Mouse (Mus musculus): ENCODE results near the gene Mbnl2. TPM values are rescaled to one million over a fixed set of nuclear protein-coding genes. Genes with fewer than 3 reads are reported as not detected.
A peak's percentile ranks its signal among the peaks of the same experiment; 100 is the strongest.

Gene Mbnl2
- total RNA-seq, 2 experiments from 2014 or later: 223 to 270 TPM

GRCm38 (mm10) chr14:120370631-120371030, 95.2 kb downstream of the Mbnl2 start:
- intact Hi-C loops (cut with DNase I): no loop called here

GRCm38 (mm10) chr14:120371174-120371573, 95.7 kb downstream of the Mbnl2 start:
- intact Hi-C loops (cut with DNase I): no loop called here
- no peak for DNase-seq

More at GRCm38 (mm10) chr14:120370631-120371030, 95.2 kb downstream of the Mbnl2 start:
- no peak for DNase-seq

- no peak for DNase-seq
- intact Hi-C loops (cut with DNase I): no loop called here
Observed at GRCm38 (mm10) chr14:120373026-120374024, 97.9 kb downstream of the Mbnl2 start.

GRCm38 (mm10) chr14:120374786-120375185, 99.3 kb downstream of the Mbnl2 start:
- no peak for DNase-seq
- intact Hi-C loops (cut with DNase I): no loop called here

GRCm38 (mm10) chr14:120377192-120377591, 101.7 kb downstream of the Mbnl2 start:
- DNase-seq: no peak
- intact Hi-C loops (cut with DNase I): no loop called here

GRCm38 (mm10) chr14:120378002-120378401, 102.5 kb downstream of the Mbnl2 start:
- intact Hi-C loops (cut with DNase I): no loop called here
- no peak for DNase-seq

- intact Hi-C loops (cut with DNase I): no loop called here
- peak; percentile 74 to 75 for DNase-seq
Observed at GRCm38 (mm10) chr14:120379716-120380115, 104.2 kb downstream of the Mbnl2 start.

GRCm38 (mm10) chr14:120381378-120382134, 106.1 kb downstream of the Mbnl2 start:
- DNase-seq: no peak

GRCm38 (mm10) chr14:120382179-120382578, 106.7 kb downstream of the Mbnl2 start:
- intact Hi-C loops (cut with DNase I): no loop called here
- DNase-seq: no peak

More at GRCm38 (mm10) chr14:120381378-120382134, 106.1 kb downstream of the Mbnl2 start:
- intact Hi-C loops (cut with DNase I): no loop called here

- DNase-seq: no peak
- intact Hi-C loops (cut with DNase I): no loop called here
Observed at GRCm38 (mm10) chr14:120383186-120383851, 107.8 kb downstream of the Mbnl2 start.

GRCm38 (mm10) chr14:120384615-120385014, 109.1 kb downstream of the Mbnl2 start:
- DNase-seq: no peak
- intact Hi-C loops (cut with DNase I): no loop called here

GRCm38 (mm10) chr14:120387293-120387692, 111.8 kb downstream of the Mbnl2 start:
- peak; percentile 58 to 69 for DNase-seq
- intact Hi-C loops (cut with DNase I): no loop called here

GRCm38 (mm10) chr14:120388818-120389691, 113.6 kb downstream of the Mbnl2 start:
- no peak for DNase-seq
- intact Hi-C loops (cut with DNase I): no loop called here

- intact Hi-C loops (cut with DNase I): no loop called here
- no peak for DNase-seq
Observed at GRCm38 (mm10) chr14:120390231-120390944, 114.9 kb downstream of the Mbnl2 start.

GRCm38 (mm10) chr14:120391701-120392100, 116.2 kb downstream of the Mbnl2 start:
- no peak for DNase-seq
- intact Hi-C loops (cut with DNase I): no loop called here

- no peak for DNase-seq
- intact Hi-C loops (cut with DNase I): no loop called here
Observed at GRCm38 (mm10) chr14:120392441-120392840, 117.0 kb downstream of the Mbnl2 start.

GRCm38 (mm10) chr14:120393441-120393840, 118.0 kb downstream of the Mbnl2 start:
- intact Hi-C loops (cut with DNase I): no loop called here
- no peak for DNase-seq

- intact Hi-C loops (cut with DNase I): no loop called here
- no peak for DNase-seq
Observed at GRCm38 (mm10) chr14:120394216-120394615, 118.7 kb downstream of the Mbnl2 start.

- no peak for DNase-seq
- intact Hi-C loops (cut with DNase I): no loop called here
Observed at GRCm38 (mm10) chr14:120394827-120395226, 119.4 kb downstream of the Mbnl2 start.

Data from heart, postnatal 10 days (tissue).